Mouse (Mus musculus) spleen, adult 2 months (tissue): ENCODE results near the gene Ikzf5. TPM values are rescaled to one million over a fixed set of nuclear protein-coding genes. Genes with fewer than 3 reads are reported as not detected.
"Not testable (repeated sequence)": the region's sequence is repeated elsewhere in the genome, so short reads cannot be mapped to it uniquely, and the experiment has no call there.

Experiments used
- DNase-seq, 2 experiments: peaks; one replicate each; pipeline versions ENCODE4 v3.0.0 to v3.0.0-alpha.2; 2012 to 2021; ENCODE audit warnings: low spot score in 2 of 2, low read depth in 1 of 2
- H3K27ac ChIP-seq: fragments of 200-500 bp; 2 replicates; pipeline ENCODE4 v1.5.1; 2012; ENCODE audit warnings: low read length, inconsistent platforms; ENCODE audit not compliant: insufficient read depth
- H3K27me3 ChIP-seq: fragments of 200-500 bp; 2 replicates; pipeline ENCODE4 v1.6.1; 2012; ENCODE audit warnings: mild to moderate bottlenecking, moderate library complexity, low read length, inconsistent platforms; ENCODE audit not compliant: control insufficient read depth, insufficient read depth
- H3K36me3 ChIP-seq: fragments of 200-500 bp; 2 replicates; pipeline ENCODE4 v1.6.1; 2012; ENCODE audit warnings: mild to moderate bottlenecking, low read length, inconsistent platforms; ENCODE audit not compliant: control insufficient read depth, insufficient read depth
- H3K4me1 ChIP-seq: fragments of 200-500 bp; 2 replicates; pipeline ENCODE4 v1.6.1; 2011; ENCODE audit warnings: inconsistent platforms; ENCODE audit not compliant: control insufficient read depth, insufficient read depth, insufficient read length
- H3K4me3 ChIP-seq: fragments of 200-500 bp; 2 replicates; pipeline ENCODE4 v1.5.1; 2011; ENCODE audit warnings: mild to moderate bottlenecking, inconsistent platforms; ENCODE audit not compliant: insufficient read depth, insufficient read length; ENCODE audit errors: extremely low read depth
- CTCF ChIP-seq: fragments of 200-500 bp; IDR thresholded peaks from 2 replicates; pipeline ENCODE4 v1.5.1; 2011; ENCODE audit warnings: mild to moderate bottlenecking, inconsistent platforms; ENCODE audit not compliant: insufficient read depth, insufficient read length, insufficient replicate concordance; ENCODE audit errors: extremely low read depth
- POLR2A ChIP-seq: fragments of 200-500 bp; IDR thresholded peaks from 2 replicates; pipeline ENCODE4 v1.6.1; 2011; ENCODE audit warnings: low read depth, low read length, inconsistent platforms
- WGBS: fragments of 180-500 bp; shearing (Covaris S2); methylation state at CpG from one replicate; pipeline ENCODE4 v1.1.7; 2018; 5-methylcytosine and 5-hydroxymethylcytosine counted together
- polyA plus RNA-seq: library from polyadenylated mRNA; depleted of rRNA; stranded (reverse); fragments of >200 nt; gene quantifications from 2 replicates; pipeline ENCODE4 v1.2.3, GENCODE M21; 2012

Gene Ikzf5
- polyA plus RNA-seq, 1 experiment, result 7.2 TPM

- Histone ChIP-seq H3K4me1 (no peaks in the 10 kb centered on the region), H3K27me3 (no peaks in the 10 kb centered on the region), H3K36me3 (no peaks in the 10 kb centered on the region), H3K27ac (no peak overlapping the region), H3K4me3 (no peak overlapping the region)
- DNase-seq, result no peak
- TF ChIP-seq POLR2A, result no peak
- no peak for TF ChIP-seq CTCF
Measured at GRCm38 (mm10) chr7:131417605-131418004, 7.3 kb upstream of the Ikzf5 start.

GRCm38 (mm10) chr7:131416742-131417141 lies 6.4 kb upstream of the Ikzf5 start:
- not testable (repeated sequence) for H3K27ac ChIP-seq, DNase-seq

GRCm38 (mm10) chr7:131411941-131412270 lies 1.6 kb upstream of the Ikzf5 start:
- Histone ChIP-seq H3K4me3 (no peak overlapping the region), H3K27ac (no peak overlapping the region), H3K27me3 (no peaks in the 10 kb centered on the region), H3K4me1 (peaks cover 7% of the 10 kb centered on the region), H3K36me3 (no peaks in the 10 kb centered on the region)
- no peak for TF ChIP-seq CTCF
- TF ChIP-seq POLR2A, result no peak
- DNase-seq, result no peak
- 80% methylated on average over 2 of the region's 2 CpGs for WGBS

More at GRCm38 (mm10) chr7:131416742-131417141, 6.4 kb upstream of the Ikzf5 start:
- H3K27me3 ChIP-seq, H3K4me1 ChIP-seq, H3K4me3 ChIP-seq, H3K36me3 ChIP-seq: not testable (repeated sequence)

GRCm38 (mm10) chr7:131411221-131411940 lies 1.1 kb upstream of the Ikzf5 start:
- TF ChIP-seq POLR2A (no peak), CTCF (no peak)
- WGBS, result 50% methylated on average over 10 of the region's 10 CpGs
- no peak overlapping the region for H3K27ac ChIP-seq
- H3K36me3 ChIP-seq, result no peaks in the 10 kb centered on the region
- peaks cover 7% of the 10 kb centered on the region for H3K4me1 ChIP-seq
- DNase-seq, result no peak
- H3K4me3 ChIP-seq, result peak overlapping the region; percentile 9; the same call in 1 of the 2 replicates
- H3K27me3 ChIP-seq, result no peaks in the 10 kb centered on the region

- peaks cover 7% of the 10 kb centered on the region for H3K4me1 ChIP-seq
- no peaks in the 10 kb centered on the region for H3K36me3 ChIP-seq
- peak overlapping the region; percentile 86 for H3K4me3 ChIP-seq
- H3K27ac ChIP-seq, result peak overlapping the region; percentile 49; the same call in 1 of the 2 replicates
- WGBS, result under 1% methylated on average over 38 of the region's 38 CpGs
- DNase-seq, result no peak
- TF ChIP-seq POLR2A, result no peak
- no peak for TF ChIP-seq CTCF
- H3K27me3 ChIP-seq, result no peaks in the 10 kb centered on the region
Measured at GRCm38 (mm10) chr7:131409988-131410385, 334 bp downstream of the Ikzf5 start.

- Histone ChIP-seq H3K4me1 (peaks cover 7% of the 10 kb centered on the region), H3K36me3 (no peaks in the 10 kb centered on the region), H3K27ac (no peak overlapping the region; the same call in 1 of the 2 replicates), H3K27me3 (no peaks in the 10 kb centered on the region), H3K4me3 (peak overlapping the region; percentile 86)
- TF ChIP-seq CTCF (no peak), POLR2A (no peak)
- no peak for DNase-seq
- WGBS, result 8% methylated on average over 16 of the region's 16 CpGs
Measured at GRCm38 (mm10) chr7:131409321-131409987, 867 bp downstream of the Ikzf5 start.

GRCm38 (mm10) chr7:131391761-131392160 lies 18.6 kb downstream of the Ikzf5 start:
- 94% methylated on average over 7 of the region's 7 CpGs for WGBS
- H3K4me3 ChIP-seq, H3K4me1 ChIP-seq, H3K27me3 ChIP-seq, DNase-seq, H3K27ac ChIP-seq: not testable (repeated sequence)
- peaks cover 15% of the 10 kb centered on the region for H3K36me3 ChIP-seq
